Mouse (Mus musculus): ENCODE data around the gene Rapgef2. TPM values are rescaled to one million over a fixed set of nuclear protein-coding genes. Genes with fewer than 3 reads are reported as not detected.

The Rapgef2 gene
- polyA plus RNA-seq, 1 experiment from 2014 or later: 2.4 TPM

DNA sequence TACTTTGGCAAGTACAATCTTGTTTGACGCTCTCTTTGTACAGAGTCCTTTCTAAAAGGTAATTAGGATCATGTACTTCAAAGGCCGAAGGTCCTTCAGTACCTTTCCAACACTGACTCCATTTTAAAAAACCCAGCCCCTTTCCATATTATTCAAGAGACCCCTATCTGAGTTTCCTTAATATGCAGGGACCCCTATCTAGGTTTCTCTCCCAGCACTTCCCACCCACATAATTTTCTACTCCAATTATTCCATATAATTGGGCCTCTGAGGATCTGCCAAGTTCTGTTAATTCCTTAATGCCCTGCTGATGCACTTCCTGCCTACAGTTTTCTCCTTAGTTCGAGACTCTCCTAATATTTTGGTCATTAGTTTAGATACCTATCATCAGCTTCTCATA is 10.3 kb upstream of the Rapgef2 start:
- no peak overlapping the region for H3K9ac ChIP-seq (ENCODE audit: low read length)
- no peak overlapping the region for H3K4me3 ChIP-seq (ENCODE audit: low read depth, low read length)
- no peaks in the 10 kb centered on the region for H3K9me3 ChIP-seq (ENCODE audit: control insufficient read depth, low read length)
- TF ChIP-seq CTCF (IDR thresholded peaks at IDR 0.05; ENCODE audit: low read depth) (no peak), EP300 (optimal IDR thresholded peaks at IDR 0.05) (no peak)
- H3K27ac ChIP-seq (replicated peaks): no peak overlapping the region
- no peaks in the 10 kb centered on the region for H3K4me1 ChIP-seq (replicated peaks; ENCODE audit: control insufficient read depth, insufficient read depth)
- H3K36me3 ChIP-seq (ENCODE audit: control insufficient read depth, insufficient read depth, low read length): no peaks in the 10 kb centered on the region
- H3K4me2 ChIP-seq (replicated peaks; ENCODE audit: low read depth): no peak overlapping the region
- 76% methylated on average over 3 of the region's 3 CpGs for WGBS
- ATAC-seq (ENCODE audit: low FRiP score, low TSS enrichment) (no peak), DNase-seq (ENCODE audit: low spot score) (no peak)
- no peaks in the 10 kb centered on the region for H3K27me3 ChIP-seq (ENCODE audit: control insufficient read depth, insufficient read depth, low read length)

DNA sequence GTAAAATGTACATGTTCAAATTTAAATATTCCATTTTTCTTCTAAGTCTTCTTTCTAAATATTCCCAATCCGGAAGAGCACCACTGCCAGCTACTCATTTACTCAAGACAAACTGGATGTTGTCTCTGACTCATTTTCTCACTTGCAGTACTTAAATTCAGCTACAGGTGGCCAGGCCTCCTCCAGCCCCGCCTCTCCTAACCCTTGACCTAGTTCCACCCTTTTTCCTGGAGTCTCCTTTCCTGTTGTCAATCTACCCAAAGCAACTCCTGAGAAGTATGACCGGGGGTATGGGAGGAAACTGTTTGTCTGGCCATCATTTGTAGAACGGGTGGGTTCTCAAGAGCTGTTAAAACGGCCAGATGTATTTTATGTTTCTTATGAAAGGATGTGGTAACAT is 9.7 kb upstream of the Rapgef2 start:
- no peak overlapping the region for H3K9ac ChIP-seq (ENCODE audit: low read length)
- H3K27ac ChIP-seq (replicated peaks): no peak overlapping the region
- H3K36me3 ChIP-seq (ENCODE audit: control insufficient read depth, insufficient read depth, low read length): no peaks in the 10 kb centered on the region
- no peaks in the 10 kb centered on the region for H3K4me1 ChIP-seq (replicated peaks; ENCODE audit: control insufficient read depth, insufficient read depth)
- no peaks in the 10 kb centered on the region for H3K9me3 ChIP-seq (ENCODE audit: control insufficient read depth, low read length)
- 55% methylated on average over 5 of the region's 5 CpGs for WGBS
- no peaks in the 10 kb centered on the region for H3K27me3 ChIP-seq (ENCODE audit: control insufficient read depth, insufficient read depth, low read length)
- H3K4me3 ChIP-seq (ENCODE audit: low read depth, low read length): no peak overlapping the region
- TF ChIP-seq EP300 (optimal IDR thresholded peaks at IDR 0.05) (no peak), CTCF (IDR thresholded peaks at IDR 0.05; ENCODE audit: low read depth) (peak; percentile 54)
- DNase-seq (ENCODE audit: low spot score): peak; percentile 41
- ATAC-seq (ENCODE audit: low FRiP score, low TSS enrichment): 0 out of 2 replicates have a peak, but pooled peaks have one; percentile 64
- no peak overlapping the region for H3K4me2 ChIP-seq (replicated peaks; ENCODE audit: low read depth)

DNA sequence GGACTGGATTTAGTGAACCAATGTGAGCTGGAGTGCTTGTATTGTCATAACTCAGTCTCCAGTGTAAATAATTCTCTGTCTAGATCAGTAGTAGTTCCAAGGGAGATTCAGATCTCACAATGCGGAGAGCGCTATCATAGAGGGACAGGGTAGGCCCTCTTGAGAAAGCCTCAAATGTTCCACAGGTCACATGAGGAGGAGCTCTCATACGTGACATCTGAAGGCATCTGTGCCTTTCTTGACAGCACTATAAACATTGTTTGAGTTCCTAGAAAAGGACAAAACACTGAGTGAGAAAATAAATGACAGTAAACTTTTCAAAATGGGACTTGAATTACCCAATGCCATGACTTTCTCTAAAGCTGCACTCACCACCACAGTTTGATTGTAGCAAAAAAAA is 8.4 kb upstream of the Rapgef2 start:
- 78% methylated on average over 3 of the region's 3 CpGs for WGBS
- TF ChIP-seq CTCF (IDR thresholded peaks at IDR 0.05; ENCODE audit: low read depth) (no peak), EP300 (optimal IDR thresholded peaks at IDR 0.05) (no peak)
- H3K27me3 ChIP-seq (ENCODE audit: control insufficient read depth, insufficient read depth, low read length): no peaks in the 10 kb centered on the region
- ATAC-seq (ENCODE audit: low FRiP score, low TSS enrichment): no peak
- no peaks in the 10 kb centered on the region for H3K9me3 ChIP-seq (ENCODE audit: control insufficient read depth, low read length)
- no peak overlapping the region for H3K4me2 ChIP-seq (replicated peaks; ENCODE audit: low read depth)
- no peak overlapping the region for H3K27ac ChIP-seq (replicated peaks)
- DNase-seq (ENCODE audit: low spot score): no peak
- H3K4me1 ChIP-seq (replicated peaks; ENCODE audit: control insufficient read depth, insufficient read depth): no peaks in the 10 kb centered on the region
- no peaks in the 10 kb centered on the region for H3K36me3 ChIP-seq (ENCODE audit: control insufficient read depth, insufficient read depth, low read length)
- H3K4me3 ChIP-seq (ENCODE audit: low read depth, low read length): no peak overlapping the region
- H3K9ac ChIP-seq (ENCODE audit: low read length): no peak overlapping the region

DNA sequence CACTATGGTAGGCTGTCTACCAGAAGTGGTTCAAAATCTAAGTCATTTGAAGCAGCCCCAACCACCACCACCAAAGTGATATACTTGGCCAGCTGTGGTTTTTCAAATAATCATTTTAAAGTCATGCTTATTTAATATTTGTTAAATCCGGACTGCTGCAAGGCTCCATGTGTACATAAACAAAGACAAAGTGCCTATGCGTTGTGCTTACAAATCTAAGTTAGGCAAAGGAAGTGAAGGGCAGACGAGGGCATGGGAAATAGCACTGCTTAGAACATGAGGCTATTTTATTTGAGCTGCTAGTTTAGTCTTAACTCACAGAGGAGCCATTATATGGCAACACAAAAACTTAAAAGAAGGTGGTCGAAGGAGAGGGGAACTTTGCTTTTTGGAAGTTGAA is 6.7 kb upstream of the Rapgef2 start:
- 30% methylated on average over 4 of the region's 4 CpGs for WGBS
- DNase-seq (ENCODE audit: low spot score) (no peak), ATAC-seq (ENCODE audit: low FRiP score, low TSS enrichment) (no peak)
- H3K4me1 ChIP-seq (replicated peaks; ENCODE audit: control insufficient read depth, insufficient read depth): no peaks in the 10 kb centered on the region
- no peaks in the 10 kb centered on the region for H3K36me3 ChIP-seq (ENCODE audit: control insufficient read depth, insufficient read depth, low read length)
- no peaks in the 10 kb centered on the region for H3K27me3 ChIP-seq (ENCODE audit: control insufficient read depth, insufficient read depth, low read length)
- H3K4me2 ChIP-seq (replicated peaks; ENCODE audit: low read depth): no peak overlapping the region
- H3K4me3 ChIP-seq (ENCODE audit: low read depth, low read length): no peak overlapping the region
- no peaks in the 10 kb centered on the region for H3K9me3 ChIP-seq (ENCODE audit: control insufficient read depth, low read length)
- no peak overlapping the region for H3K27ac ChIP-seq (replicated peaks)
- TF ChIP-seq EP300 (optimal IDR thresholded peaks at IDR 0.05) (no peak), CTCF (IDR thresholded peaks at IDR 0.05; ENCODE audit: low read depth) (no peak)
- H3K9ac ChIP-seq (ENCODE audit: low read length): no peak overlapping the region

DNA sequence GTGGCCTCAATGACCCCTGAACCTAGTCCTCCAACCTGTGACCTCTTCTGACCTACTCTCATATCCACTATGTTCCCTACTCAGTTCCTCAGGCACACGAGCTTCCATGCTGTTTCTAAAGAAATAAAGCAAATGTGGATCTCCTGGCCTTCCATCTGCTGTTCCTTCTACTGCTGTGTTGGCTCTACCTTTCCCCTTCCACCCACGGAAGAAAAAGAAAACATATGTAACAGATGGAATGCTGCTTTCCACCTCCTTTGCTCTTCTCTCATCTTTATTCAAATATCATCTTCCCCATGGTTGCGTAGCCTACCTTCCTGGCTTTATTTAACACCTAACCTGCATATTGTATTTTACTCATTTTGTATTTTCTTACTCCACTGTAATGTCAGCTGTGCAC is 2.7 kb upstream of the Rapgef2 start:
- DNase-seq (ENCODE audit: low spot score) (no peak), ATAC-seq (ENCODE audit: low FRiP score, low TSS enrichment) (no peak)
- H3K9ac ChIP-seq (ENCODE audit: low read length): no peak overlapping the region
- H3K36me3 ChIP-seq (ENCODE audit: control insufficient read depth, insufficient read depth, low read length): no peaks in the 10 kb centered on the region
- no peak overlapping the region for H3K27ac ChIP-seq (replicated peaks)
- no peaks in the 10 kb centered on the region for H3K27me3 ChIP-seq (ENCODE audit: control insufficient read depth, insufficient read depth, low read length)
- TF ChIP-seq EP300 (optimal IDR thresholded peaks at IDR 0.05): no peak
- no peak for TF ChIP-seq CTCF (IDR thresholded peaks at IDR 0.05; ENCODE audit: low read depth)
- H3K9me3 ChIP-seq (ENCODE audit: control insufficient read depth, low read length): no peaks in the 10 kb centered on the region
- 84% methylated on average over 3 of the region's 3 CpGs for WGBS
- H3K4me3 ChIP-seq (ENCODE audit: low read depth, low read length): no peak overlapping the region
- H3K4me1 ChIP-seq (replicated peaks; ENCODE audit: control insufficient read depth, insufficient read depth): peaks cover 8% of the 10 kb centered on the region
- no peak overlapping the region for H3K4me2 ChIP-seq (replicated peaks; ENCODE audit: low read depth)

DNA sequence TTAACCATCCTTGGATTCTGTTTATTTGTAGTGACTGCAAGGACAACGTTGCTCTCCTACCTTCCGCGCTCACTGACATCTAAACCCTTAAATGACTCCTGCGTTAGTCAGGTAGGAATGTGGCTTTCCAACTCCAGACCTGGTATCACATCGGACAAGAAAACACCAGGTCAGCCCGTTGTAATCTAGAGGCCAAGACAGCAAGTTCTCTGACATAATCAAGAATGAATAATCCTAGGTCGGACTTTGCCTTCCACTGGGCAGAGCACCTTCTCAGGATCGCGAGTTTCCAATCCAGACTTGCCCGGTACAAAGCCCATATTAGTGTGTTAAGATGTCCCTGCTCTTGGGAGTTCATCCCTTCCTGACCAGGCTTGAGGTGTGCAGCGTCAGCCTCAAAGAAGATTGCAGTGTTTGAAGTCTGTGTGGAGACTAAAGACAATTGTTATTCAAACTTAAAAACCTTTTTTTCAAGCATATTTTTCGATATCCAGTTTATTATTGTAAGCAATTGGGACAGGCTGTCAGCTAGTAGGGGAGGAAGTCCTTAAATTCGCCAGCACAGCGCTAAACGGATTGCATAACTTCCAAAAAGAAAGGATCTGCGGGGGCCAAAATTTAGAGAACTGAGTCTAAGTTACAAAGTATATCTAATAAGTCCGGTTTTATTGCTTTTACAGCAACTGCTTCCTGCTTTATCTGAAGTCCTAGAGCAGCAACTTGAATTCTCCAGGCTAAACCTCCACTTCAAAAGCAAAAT is 1.6 kb upstream of the Rapgef2 start:
- TF ChIP-seq EP300 (optimal IDR thresholded peaks at IDR 0.05) (no peak), CTCF (IDR thresholded peaks at IDR 0.05; ENCODE audit: low read depth) (no peak)
- WGBS: 18% methylated on average over 17 of the region's 17 CpGs
- DNase-seq (ENCODE audit: low spot score): no peak
- Histone ChIP-seq H3K9ac (ENCODE audit: low read length) (peak overlapping the region; percentile 93), H3K36me3 (ENCODE audit: control insufficient read depth, insufficient read depth, low read length) (no peaks in the 10 kb centered on the region), H3K27me3 (ENCODE audit: control insufficient read depth, insufficient read depth, low read length) (no peaks in the 10 kb centered on the region), H3K9me3 (ENCODE audit: control insufficient read depth, low read length) (no peaks in the 10 kb centered on the region), H3K4me3 (ENCODE audit: low read depth, low read length) (peak overlapping the region; percentile 88), H3K27ac (replicated peaks) (peak overlapping the region; percentile 98), H3K4me2 (replicated peaks; ENCODE audit: low read depth) (peak overlapping the region; percentile 82), H3K4me1 (replicated peaks; ENCODE audit: control insufficient read depth, insufficient read depth) (peaks cover 8% of the 10 kb centered on the region)
- ATAC-seq (ENCODE audit: low FRiP score, low TSS enrichment): peak; percentile 57

Data from stomach, postnatal 0 days (tissue).